Mouse (Mus musculus) lung, postnatal 0 days (tissue): ENCODE measurements around the gene Folh1.

Experiments
- CTCF ChIP-seq: IDR thresholded peaks from 2 replicates; pipeline ENCODE4 v1.5.1; 2016; ENCODE audit warnings: antibody characterized with exemption, mild to moderate bottlenecking
- EP300 ChIP-seq: IDR thresholded peaks from 2 replicates; pipeline ENCODE4 v1.6.1; 2016; ENCODE audit warnings: antibody characterized with exemption, mild to moderate bottlenecking, control low read depth

DNA sequence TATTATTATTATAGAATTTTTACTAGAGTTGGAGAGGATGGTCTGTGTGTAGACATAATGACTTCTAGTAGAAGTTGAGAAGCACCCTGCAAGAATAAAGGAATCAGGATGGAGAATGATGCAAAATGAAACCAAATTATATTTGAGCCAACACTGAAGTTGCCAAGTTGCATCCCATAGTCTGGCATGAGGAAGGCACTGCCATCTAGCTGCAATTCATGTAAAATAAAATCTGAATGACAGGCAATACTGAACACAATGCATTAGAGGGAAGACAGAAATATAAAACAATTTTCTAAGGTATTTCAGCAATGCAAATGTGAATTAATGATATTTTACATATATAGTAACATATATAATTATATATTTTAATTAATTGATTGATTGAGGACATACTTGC, 50.7 kb downstream of the Folh1 start:
- TF ChIP-seq EP300 (no peak), CTCF (no peak)
